Mouse (Mus musculus): ENCODE results near the gene Fam81b.

Gene Fam81b

DNA sequence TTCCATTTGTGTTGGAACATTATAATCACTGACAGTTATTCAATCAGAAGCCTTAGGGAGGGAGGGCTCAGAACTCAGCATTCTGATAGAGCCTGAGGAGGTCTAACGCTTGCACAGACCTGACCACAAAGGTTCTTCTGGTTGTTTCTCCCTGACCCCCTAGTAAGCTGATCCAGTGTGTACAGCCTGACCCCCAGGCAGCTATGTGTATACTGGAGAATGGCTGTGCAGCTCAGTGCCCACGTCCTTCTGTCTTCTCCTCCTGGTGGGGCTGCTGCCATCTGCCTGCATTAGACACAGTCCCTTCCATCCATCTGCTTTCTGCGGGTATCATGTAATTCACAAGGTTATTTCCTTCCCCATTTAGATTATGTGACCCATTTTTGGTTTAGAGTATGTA, 115.7 kb downstream of the Fam81b start:
- no peak for DNase-seq

DNA sequence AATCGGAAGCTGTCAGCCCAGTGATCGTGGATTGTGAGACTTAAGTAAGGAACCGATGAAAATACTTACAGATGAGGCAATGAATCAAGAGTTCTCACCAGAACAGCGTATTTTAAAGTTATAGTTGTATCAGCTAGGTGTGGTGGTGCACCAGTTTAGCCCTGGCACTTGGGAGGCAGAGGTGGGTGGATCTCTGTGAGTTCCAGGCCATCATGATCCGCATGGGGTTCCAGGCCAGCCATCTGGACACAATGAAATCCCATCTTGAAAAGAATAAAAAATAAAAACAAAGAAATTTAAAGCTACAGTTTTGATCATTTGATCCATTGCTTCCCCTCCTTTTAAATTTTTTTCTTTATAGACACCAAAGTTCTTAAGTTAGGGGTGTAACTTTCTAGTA, 117.2 kb downstream of the Fam81b start:
- DNase-seq = no peak

DNA sequence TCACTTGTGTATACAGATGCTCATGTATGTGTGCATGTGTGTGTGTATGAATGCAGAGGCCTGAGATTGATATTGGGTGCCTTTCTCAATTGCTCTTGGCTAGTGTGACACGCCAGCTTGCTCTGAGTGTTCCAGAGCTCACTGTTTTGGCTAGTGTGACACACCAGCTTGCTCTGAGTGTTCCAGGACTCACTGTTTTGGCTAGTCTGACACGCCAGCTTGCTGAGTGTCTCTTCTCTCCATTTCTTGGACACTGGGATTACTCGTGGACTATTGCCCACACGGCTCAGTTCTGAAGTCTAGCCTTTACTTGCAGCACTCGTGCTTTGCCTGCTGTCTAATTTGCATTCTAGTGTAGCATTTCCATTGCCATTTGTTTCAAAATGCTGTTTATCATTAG, 126.2 kb downstream of the Fam81b start:
- DNase-seq = no peak

DNA sequence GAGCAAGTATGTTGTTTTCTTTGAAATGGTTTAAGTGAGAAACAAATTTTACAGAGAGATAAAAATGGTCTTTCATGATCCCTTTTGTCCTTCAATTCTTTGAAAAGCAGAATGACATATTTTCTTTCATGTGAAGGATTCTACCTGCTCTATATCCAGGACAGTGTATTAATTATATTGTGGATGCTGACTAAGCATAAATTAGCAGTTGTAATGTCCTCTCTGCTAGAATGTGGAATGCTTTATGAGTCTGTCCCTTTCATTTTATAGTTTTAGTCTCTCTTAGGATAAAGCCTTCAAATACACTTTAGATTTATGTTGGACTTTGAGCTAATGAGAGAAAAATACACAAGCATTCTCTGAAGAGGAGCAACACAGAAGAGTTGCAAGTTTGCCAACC, 130.6 kb downstream of the Fam81b start:
- no peak for DNase-seq

DNA sequence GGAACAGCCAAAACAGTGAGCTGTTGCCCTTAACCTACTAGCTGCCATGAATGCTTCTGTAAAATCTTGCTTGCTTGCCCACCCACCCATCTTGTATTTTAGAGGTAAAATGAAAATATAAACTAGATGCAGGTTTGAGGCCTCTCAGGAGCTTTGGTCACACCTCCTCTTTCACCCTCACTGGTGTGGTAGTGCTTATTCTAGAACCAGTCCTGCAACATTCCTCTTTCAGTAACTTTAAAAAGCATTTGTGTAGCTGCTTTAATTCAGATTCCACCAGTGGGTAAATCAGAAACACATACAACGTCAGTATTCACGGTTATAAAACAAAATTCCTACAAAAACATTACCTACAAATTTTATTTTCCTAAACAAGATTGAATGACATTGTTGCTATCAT, 144.3 kb downstream of the Fam81b start:
- no peak for DNase-seq

DNA sequence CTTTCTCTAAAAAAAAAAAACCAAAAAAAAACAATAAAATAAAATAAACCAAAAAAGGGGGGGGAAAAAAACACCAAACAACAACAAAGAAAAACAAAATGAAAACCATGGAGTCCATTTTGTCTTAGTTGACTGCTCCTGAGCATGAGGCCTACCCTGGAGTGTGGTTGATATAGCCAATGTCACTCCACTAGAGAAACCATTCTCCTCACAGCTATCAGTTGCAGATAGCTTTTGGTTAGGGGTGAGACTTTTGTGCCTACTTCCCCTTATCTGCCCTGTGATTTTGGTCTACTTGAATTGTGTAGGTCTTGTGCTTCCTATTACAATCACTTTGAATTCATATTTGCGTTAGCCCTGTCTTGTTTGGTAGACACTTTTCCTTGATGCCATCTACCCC, 147.4 kb downstream of the Fam81b start:
- no peak for DNase-seq

DNA sequence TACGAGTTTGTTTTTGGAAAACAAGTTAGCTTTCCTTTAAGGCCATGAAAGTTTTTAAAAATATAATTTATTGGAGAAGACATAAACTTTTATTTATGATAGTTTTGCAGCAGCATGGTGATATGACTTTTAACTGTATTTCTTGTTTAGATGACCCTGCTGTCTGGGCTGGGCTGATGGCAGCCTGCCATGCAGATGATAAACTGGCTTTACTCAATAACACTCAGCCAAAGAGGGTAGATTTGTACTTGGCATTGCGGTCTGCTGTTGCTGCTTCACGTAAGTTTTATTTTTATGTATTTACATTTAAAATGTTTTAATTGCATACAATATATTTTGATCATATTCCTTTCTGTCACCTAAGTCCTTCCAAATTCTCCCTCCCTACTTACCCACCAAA, 147.8 kb downstream of the Fam81b start:
- no peak for DNase-seq
